Mouse (Mus musculus): ENCODE measurements around the gene Pgbd5.

DNA sequence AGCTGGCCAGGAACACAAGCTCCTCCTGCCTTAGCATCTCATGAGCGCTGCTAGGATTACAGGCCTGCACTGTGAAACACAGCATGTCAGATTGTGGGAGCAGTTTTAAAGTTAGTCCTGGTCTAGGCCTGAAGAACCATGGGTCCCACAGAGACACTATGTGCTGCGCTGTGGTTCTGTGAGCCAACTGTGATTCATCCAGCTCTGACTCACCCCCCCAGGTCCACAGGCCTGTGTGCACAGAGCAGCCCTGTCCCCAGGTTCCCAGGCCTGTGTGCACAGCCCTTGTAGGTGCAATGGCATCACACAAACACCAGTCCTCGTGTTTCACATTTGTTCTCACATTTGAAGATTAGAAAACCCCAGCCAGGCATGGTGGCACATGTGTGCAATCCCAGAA, 108.4 kb downstream of the Pgbd5 start:
- TF ChIP-seq CTCF (IDR thresholded peaks at IDR 0.05; ENCODE audit: extremely low read depth, insufficient read depth, low read length) (no peak), POLR2A (IDR thresholded peaks at IDR 0.05; ENCODE audit: extremely low read depth, insufficient read depth, low read length) (no peak)
